Mouse (Mus musculus) cerebellum, adult 2 months (tissue): ENCODE data around the gene Foxn1.

ENCODE experiments used
- CTCF ChIP-seq: fragments of 200-500 bp; IDR thresholded peaks from 2 replicates; pipeline ENCODE4 v1.5.1; 2011; ENCODE audit warnings: low read depth, mild to moderate bottlenecking, control low read depth, low read length, moderate library complexity, borderline replicate concordance; ENCODE audit not compliant: insufficient read depth
- POLR2A ChIP-seq: fragments of 200-500 bp; IDR thresholded peaks from 2 replicates; pipeline ENCODE4 v1.6.1; 2011; ENCODE audit warnings: low read length, control low read depth, borderline replicate concordance; ENCODE audit not compliant: insufficient read depth

DNA sequence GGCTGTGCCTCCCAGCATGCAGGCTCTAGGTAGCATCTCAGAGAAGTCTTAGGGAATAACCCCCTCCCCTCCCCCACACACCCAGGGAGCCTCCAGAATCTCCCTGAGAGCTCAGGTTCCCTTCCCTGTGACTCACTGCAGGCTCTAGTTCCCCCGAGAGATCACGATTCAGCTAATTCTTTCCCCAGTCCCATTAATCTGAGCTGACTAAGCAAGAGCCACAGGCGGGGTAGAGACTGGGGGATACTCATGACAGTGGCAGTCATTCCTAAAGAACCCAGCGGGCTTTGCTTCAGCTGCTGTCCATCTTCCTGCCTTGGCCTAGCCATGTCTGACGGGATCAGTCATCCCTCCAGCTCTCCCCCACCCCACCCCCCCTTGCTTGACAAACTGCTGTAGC, 3.7 kb downstream of the Foxn1 start:
- TF ChIP-seq POLR2A = no peak
- no peak for TF ChIP-seq CTCF
